Mouse (Mus musculus) thymus, postnatal 4 days (tissue): ENCODE data around the gene Rabl2.

Source experiments
- DNase-seq: peaks from one replicate; pipeline ENCODE4 v3.0.0; 2021

Gene Rabl2

DNA sequence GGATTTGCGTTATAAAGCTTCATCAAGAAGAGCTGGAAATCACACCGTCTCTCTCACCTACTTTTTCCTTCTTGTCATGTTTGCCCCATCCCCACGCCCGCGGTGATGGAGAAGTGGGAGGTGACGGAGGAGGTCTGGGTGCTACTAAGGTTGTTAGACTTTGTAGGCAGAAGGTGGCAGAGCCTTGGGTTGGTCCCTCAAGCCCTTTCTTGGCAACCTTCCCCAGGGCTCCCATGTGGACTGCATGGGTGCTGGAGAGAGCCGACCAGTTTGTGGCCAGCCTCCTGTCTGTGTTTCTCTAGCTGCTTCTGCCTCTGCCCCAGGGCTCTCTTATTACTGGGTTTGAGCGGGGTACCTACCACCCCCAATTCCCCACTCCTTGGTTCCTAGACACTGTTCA is 41.2 kb downstream of the Rabl2 start:
- no peak for DNase-seq

DNA sequence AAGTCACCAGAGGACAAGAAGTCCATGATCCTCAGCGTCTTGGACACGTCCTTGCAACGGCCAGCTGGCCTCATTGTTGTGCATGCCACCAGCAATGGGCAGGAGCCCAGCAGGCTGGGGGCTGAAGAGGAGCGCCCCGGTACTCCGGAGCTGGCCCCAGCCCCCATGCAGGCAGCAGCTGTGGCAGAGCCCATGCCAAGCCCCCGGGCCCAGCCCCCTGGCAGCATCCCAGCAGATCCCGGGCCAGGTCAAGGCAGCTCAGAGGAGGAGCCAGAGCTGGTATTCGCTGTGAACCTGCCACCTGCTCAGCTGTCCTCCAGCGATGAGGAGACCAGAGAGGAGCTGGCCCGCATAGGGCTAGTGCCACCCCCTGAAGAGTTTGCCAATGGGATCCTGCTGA is 42.9 kb downstream of the Rabl2 start:
- no peak for DNase-seq

DNA sequence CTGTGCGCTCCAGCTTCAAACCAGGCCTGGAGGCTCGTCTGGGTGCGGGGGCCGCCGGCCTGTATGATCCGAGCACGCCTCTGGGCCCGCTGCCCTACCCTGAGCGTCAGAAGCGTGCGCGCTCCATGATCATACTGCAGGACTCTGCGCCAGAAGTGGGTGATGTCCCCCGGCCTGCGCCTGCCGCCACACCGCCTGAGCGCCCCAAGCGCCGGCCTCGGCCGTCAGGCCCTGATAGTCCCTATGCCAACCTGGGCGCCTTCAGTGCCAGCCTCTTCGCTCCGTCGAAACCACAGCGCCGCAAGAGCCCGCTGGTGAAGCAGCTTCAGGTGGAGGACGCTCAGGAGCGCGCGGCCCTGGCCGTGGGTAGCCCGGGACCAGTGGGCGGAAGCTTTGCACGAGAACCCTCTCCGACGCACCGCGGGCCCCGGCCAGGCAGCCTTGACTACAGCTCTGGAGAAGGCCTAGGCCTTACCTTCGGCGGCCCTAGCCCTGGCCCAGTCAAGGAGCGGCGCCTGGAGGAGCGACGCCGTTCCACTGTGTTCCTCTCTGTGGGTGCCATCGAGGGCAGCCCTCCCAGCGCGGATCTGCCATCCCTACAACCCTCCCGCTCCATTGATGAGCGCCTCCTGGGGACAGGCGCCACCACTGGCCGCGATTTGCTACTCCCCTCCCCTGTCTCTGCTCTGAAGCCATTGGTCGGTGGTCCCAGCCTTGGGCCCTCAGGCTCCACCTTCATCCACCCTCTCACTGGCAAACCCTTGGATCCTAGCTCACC is 43.7 kb downstream of the Rabl2 start:
- no peak for DNase-seq

DNA sequence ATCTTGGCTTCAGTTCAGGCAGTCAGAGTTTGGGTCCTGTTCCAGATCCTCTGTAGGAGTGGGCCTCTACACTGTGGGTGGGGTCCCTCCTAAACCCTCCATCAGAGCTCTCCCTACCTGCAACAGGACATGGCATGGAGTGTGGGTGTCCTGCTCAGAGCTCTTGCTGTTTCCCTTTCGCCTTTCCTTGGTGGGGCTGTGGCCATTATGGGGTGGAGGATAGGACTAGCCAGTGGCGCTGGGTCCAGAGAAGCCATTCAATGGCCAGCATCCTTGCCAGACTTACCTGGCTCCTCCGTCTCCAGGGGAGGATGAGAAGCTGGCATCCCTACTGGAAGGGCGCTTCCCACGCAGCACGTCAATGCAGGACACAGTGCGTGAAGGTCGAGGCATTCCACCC is 44.4 kb downstream of the Rabl2 start:
- DNase-seq, result no peak

DNA sequence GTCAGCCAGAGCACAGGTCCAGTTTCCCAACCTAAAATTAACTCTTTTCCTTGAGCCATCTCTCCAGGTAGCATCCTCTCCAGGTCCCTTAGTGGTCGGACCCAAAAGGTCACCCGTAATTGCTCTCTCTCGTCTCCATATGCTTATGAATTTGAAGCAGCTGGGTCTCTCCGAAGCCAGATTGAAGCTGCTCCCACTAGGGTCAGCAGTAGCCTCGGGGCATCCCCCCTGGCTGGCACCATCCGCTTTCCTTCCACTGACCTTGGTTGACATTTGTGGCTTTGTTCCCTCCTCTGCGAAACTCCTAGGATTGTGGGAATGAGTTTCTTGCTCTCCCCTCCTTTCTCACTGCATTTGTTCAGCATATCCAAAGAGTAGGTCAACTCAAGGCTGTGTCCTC is 47.6 kb downstream of the Rabl2 start:
- DNase-seq, result no peak

DNA sequence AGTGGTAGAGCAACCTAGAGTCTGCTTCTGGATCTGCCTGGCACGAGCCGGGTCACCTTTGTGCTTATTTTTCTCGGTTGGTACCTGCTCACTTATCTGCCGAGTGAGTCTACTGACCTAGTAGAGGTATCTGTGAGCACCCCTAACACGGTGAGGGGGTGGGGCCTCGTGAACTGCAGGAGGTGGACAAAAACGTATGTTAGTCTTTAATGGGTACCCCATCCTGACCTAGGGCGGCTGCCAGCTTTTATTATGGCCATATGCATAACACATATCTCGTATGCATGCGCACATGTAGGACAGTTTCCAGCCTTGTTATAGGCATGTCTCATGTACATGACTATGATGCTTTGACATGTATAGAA is 57.9 kb downstream of the Rabl2 start:
- no peak for DNase-seq

DNA sequence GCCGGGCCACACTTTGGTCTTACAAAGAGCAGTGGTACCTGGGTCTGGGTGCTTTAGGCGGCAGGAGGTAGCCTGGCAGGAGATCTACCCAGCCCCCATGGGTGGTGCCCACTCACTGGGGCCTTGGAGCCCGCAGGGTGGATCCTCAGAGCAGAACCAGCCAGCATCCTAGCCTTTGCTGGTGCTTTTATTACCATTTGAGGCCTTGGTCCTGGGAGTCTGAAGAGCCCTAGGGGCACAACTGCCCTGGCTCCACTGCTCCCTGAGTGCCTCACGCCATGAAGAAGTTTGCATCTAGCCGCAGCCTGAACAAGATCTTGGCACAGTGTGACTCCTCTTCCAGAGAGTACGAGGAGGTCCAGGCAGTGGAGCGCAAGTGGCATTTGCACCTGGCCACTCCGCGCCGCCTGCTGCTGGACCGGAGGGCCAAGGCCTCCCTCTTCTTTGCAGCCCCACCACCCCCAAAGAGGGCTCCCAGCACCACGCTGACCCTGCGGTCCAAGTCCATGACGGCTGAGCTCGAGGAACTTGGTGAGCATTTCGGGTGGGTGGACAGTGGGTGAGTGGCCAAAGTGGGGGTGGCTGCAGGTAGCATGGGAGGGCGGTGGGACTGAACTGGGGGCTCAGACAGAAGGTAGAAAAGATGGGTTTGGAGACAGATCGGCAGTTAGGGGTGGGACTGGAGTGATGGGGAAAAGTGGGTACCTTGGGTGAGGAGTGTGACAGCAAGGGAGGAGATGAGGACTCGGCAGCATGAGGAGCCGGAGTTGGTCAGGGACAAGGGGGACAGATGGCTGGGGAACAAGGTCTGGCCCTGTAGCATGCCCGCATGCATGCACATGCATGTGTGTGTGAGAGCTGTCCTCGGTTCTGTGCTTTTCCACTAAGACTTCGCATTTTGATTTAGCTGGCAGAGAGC is 58.5 kb downstream of the Rabl2 start:
- no peak for DNase-seq
